In genomic region chr1:127387226-127387625, GRCm38 (mm10) we compare ENCODE assay signal across 25 mouse cellular contexts.
A peak's percentile ranks its signal among the peaks of the same experiment; 100 is the strongest.
DNase-seq lines count a peak whose midpoint lies in the region; ATAC-seq and TF ChIP-seq lines count a peak whose summit lies in the region.
"Had no signal": no experiment of that assay in that cellular context is flagged by ENCODE, and none has a peak within 500 bp of the region (broad histone marks: within the 10 kb centered on the region; RNA-seq: fewer than 3 reads in every experiment).

No protein-coding gene starts in this region.

- peaks cover 10% of the 10 kb centered on the region for H3K36me3 ChIP-seq in kidney, embryonic 14.5 days (ENCODE audit: control insufficient read depth, insufficient read depth, low read length)
- H3K36me3 ChIP-seq in kidney, embryonic 16.5 days (ENCODE audit: insufficient read depth, low read length) = peaks cover 23% of the 10 kb centered on the region
- H3K36me3 ChIP-seq in kidney, adult 2 months (ENCODE audit: control insufficient read depth, insufficient read depth, low read length) = peaks cover 2% of the 10 kb centered on the region; the same call in 1 of the 2 replicates
- H3K36me3 ChIP-seq in midbrain, embryonic 13.5 days = peaks cover 38% of the 10 kb centered on the region
- H3K36me3 ChIP-seq in midbrain, embryonic 10.5 days = peaks cover 77% of the 10 kb centered on the region
- H3K36me3 ChIP-seq: G1E had no signal

- no peak for DNase-seq in kidney, adult 8-10 months
- DNase-seq in kidney, adult 2 months = no peak
- DNase-seq in kidney, postnatal 4 days = peak; percentile 44 to 49
- DNase-seq in kidney, postnatal 36 days = no peak
- DNase-seq in midbrain, embryonic 10.5 days (ENCODE audit: low spot score) = no peak
- DNase-seq: adrenal gland, adult 8-10 months; adrenal gland, postnatal 14 days; adrenal gland, postnatal 36 days; B cell, adult 2 months; cerebellum, adult 11-12 months; cerebellum, adult 2 months; cerebellum, adult 9-10 months; cerebellum, postnatal 10 days; cerebellum, postnatal 25 days had no signal

- no peak for TF ChIP-seq POLR2A in kidney, adult 2 months (IDR thresholded peaks at IDR 0.05; ENCODE audit: low read depth, low read length)

- H3K9ac ChIP-seq in kidney, embryonic 14.5 days (ENCODE audit: low read depth, low read length) = no peak overlapping the region
- no peak overlapping the region for H3K9ac ChIP-seq in kidney, embryonic 16.5 days (replicated peaks; ENCODE audit: low read length)
- no peak overlapping the region for H3K9ac ChIP-seq in midbrain, embryonic 13.5 days (replicated peaks)
- H3K9ac ChIP-seq: embryonic facial prominence, embryonic 12.5 days; forebrain, embryonic 13.5 days had no signal

- no peak for TF ChIP-seq CTCF in kidney, adult 2 months (conservative IDR thresholded peaks at IDR 0.05; ENCODE audit: insufficient read depth, insufficient read length, low read depth, low read length)

- H3K4me3 ChIP-seq in kidney, embryonic 14.5 days (ENCODE audit: low read length) = no peak overlapping the region
- H3K4me3 ChIP-seq in kidney, embryonic 16.5 days (ENCODE audit: low read length) = no peak overlapping the region
- no peak overlapping the region for H3K4me3 ChIP-seq in kidney, adult 2 months (ENCODE audit: insufficient read depth, low read depth, low read length)
- H3K4me3 ChIP-seq in midbrain, embryonic 13.5 days (replicated peaks) = no peak overlapping the region
- H3K4me3 ChIP-seq in midbrain, embryonic 10.5 days = no peak overlapping the region
- H3K4me3 ChIP-seq: embryonic facial prominence, embryonic 10.5 days; embryonic facial prominence, embryonic 12.5 days; forebrain, embryonic 13.5 days had no signal

- H3K9me3 ChIP-seq in kidney, embryonic 14.5 days (ENCODE audit: control insufficient read depth, low read length) = no peaks in the 10 kb centered on the region; the same call in 1 of the 2 replicates
- peaks cover 2% of the 10 kb centered on the region; the same call in 1 of the 2 replicates for H3K9me3 ChIP-seq in kidney, embryonic 16.5 days (ENCODE audit: low read length)
- H3K9me3 ChIP-seq in midbrain, embryonic 13.5 days = no peaks in the 10 kb centered on the region
- H3K9me3 ChIP-seq in midbrain, embryonic 10.5 days (replicated peaks) = no peaks in the 10 kb centered on the region; the same call in 1 of the 2 replicates
- H3K9me3 ChIP-seq: forebrain, embryonic 13.5 days had no signal

- peak; percentile 72; the same call in 1 of the 2 replicates for ATAC-seq in kidney, embryonic 14.5 days (ENCODE audit: low FRiP score, low TSS enrichment)
- ATAC-seq in kidney, embryonic 16.5 days (ENCODE audit: low FRiP score, low TSS enrichment) = peak; percentile 60
- no peak for ATAC-seq in midbrain, embryonic 13.5 days
- ATAC-seq: activated CD4-positive, CD25-positive, alpha-beta regulatory T cell, adult 4 months; CD4-positive, CD25-positive, alpha-beta regulatory T cell, adult 4 months; forebrain, embryonic 13.5 days; Patski had no signal

- no peak overlapping the region for H3K4me2 ChIP-seq in kidney, embryonic 14.5 days (replicated peaks; ENCODE audit: low read depth, low read length)
- H3K4me2 ChIP-seq in kidney, embryonic 16.5 days (replicated peaks; ENCODE audit: low read depth, low read length) = no peak overlapping the region
- no peak overlapping the region for H3K4me2 ChIP-seq in midbrain, embryonic 13.5 days (replicated peaks)
- H3K4me2 ChIP-seq: embryonic facial prominence, embryonic 12.5 days; forebrain, embryonic 13.5 days had no signal

- 0 out of 2 replicates have a peak, but pooled peaks cover 4% of the 10 kb centered on the region for H3K4me1 ChIP-seq in kidney, embryonic 14.5 days (ENCODE audit: control insufficient read depth, insufficient read depth, low read length)
- peaks cover 7% of the 10 kb centered on the region for H3K4me1 ChIP-seq in kidney, embryonic 16.5 days (ENCODE audit: insufficient read depth, low read length)
- H3K4me1 ChIP-seq in kidney, adult 2 months (ENCODE audit: control insufficient read depth, insufficient read depth, low read length) = no peaks in the 10 kb centered on the region
- no peaks in the 10 kb centered on the region for H3K4me1 ChIP-seq in midbrain, embryonic 13.5 days (replicated peaks)
- H3K4me1 ChIP-seq in midbrain, embryonic 10.5 days = no peaks in the 10 kb centered on the region
- H3K4me1 ChIP-seq: embryonic facial prominence, embryonic 10.5 days; forebrain, embryonic 13.5 days had no signal

- peak overlapping the region; percentile 2; the same call in 1 of the 2 replicates for H3K27ac ChIP-seq in kidney, embryonic 14.5 days (ENCODE audit: low read depth, low read length)
- peak overlapping the region; percentile 72 for H3K27ac ChIP-seq in kidney, embryonic 16.5 days (ENCODE audit: low read length)
- H3K27ac ChIP-seq in kidney, adult 2 months (ENCODE audit: insufficient read depth, low read depth, low read length) = no peak overlapping the region
- 0 out of 2 replicates have a peak overlapping the region, but pooled peaks have one; percentile 22 for H3K27ac ChIP-seq in midbrain, embryonic 13.5 days
- no peak overlapping the region for H3K27ac ChIP-seq in midbrain, embryonic 10.5 days (replicated peaks)
- H3K27ac ChIP-seq: embryonic facial prominence, embryonic 10.5 days; embryonic facial prominence, embryonic 12.5 days; forebrain, embryonic 13.5 days had no signal

- 62% methylated on average over 7 of the region's 7 CpGs for WGBS in kidney, embryonic 14.5 days
- WGBS in kidney, embryonic 16.5 days = 44% methylated on average over 7 of the region's 7 CpGs
- 73% methylated on average over 7 of the region's 7 CpGs for WGBS in kidney, adult 2 months
- WGBS in midbrain, embryonic 13.5 days = 70% methylated on average over 7 of the region's 7 CpGs
- WGBS in midbrain, embryonic 10.5 days = 80% methylated on average over 7 of the region's 7 CpGs

- no peaks in the 10 kb centered on the region for H3K27me3 ChIP-seq in kidney, embryonic 14.5 days (ENCODE audit: control insufficient read depth, insufficient read depth, low read length)
- no peaks in the 10 kb centered on the region for H3K27me3 ChIP-seq in kidney, embryonic 16.5 days (ENCODE audit: insufficient read depth, low read length)
- H3K27me3 ChIP-seq in kidney, adult 2 months (replicated peaks; ENCODE audit: control insufficient read depth, insufficient read depth, low read length) = no peaks in the 10 kb centered on the region
- H3K27me3 ChIP-seq in midbrain, embryonic 13.5 days = no peaks in the 10 kb centered on the region
- H3K27me3 ChIP-seq in midbrain, embryonic 10.5 days (ENCODE audit: low read depth, poor library complexity, severe bottlenecking) = no peaks in the 10 kb centered on the region
- H3K27me3 ChIP-seq: CH12.LX; embryonic facial prominence, embryonic 12.5 days; forebrain, embryonic 13.5 days; Patski had no signal

Comparison
In these comparisons a context has a peak if more than half of its experiments do, and no peak if none do; other contexts are left out.
1. H3K27ac ChIP-seq: peak in kidney, embryonic 14.5 days (single experiment), kidney, embryonic 16.5 days (single experiment) and midbrain, embryonic 13.5 days (single experiment); none in kidney, adult 2 months (single experiment) and midbrain, embryonic 10.5 days (single experiment).
2. DNase-seq: peak in kidney, postnatal 4 days (2 of 2); none in kidney, adult 8-10 months (0 of 2), kidney, adult 2 months (single experiment), kidney, postnatal 36 days (0 of 2) and midbrain, embryonic 10.5 days (single experiment).